Mouse (Mus musculus) liver, embryonic 12.5 days (tissue): ENCODE data around the gene Nkx6-2. TPM values are rescaled to one million over a fixed set of nuclear protein-coding genes. Genes with fewer than 3 reads are reported as not detected.

Source experiments
- ATAC-seq: fragments of 200-750 bp; cut with Nextera tagmentation; 2 replicates; pipeline ENCODE4 v1.8.0; 2017; ENCODE audit warnings: moderate number of reproducible peaks, mild to moderate bottlenecking, moderate library complexity
- H3K27ac ChIP-seq: fragments of 300-500 bp; sonication (generic); 2 replicates; pipeline ENCODE4 v1.5.1; 2016; ENCODE audit warnings: mild to moderate bottlenecking
- H3K27me3 ChIP-seq: fragments of 300-500 bp; sonication (generic); replicated peaks from 2 replicates; pipeline ENCODE4 v1.6.1; 2016; ENCODE audit warnings: mild to moderate bottlenecking, moderate library complexity
- H3K36me3 ChIP-seq: fragments of 300-500 bp; sonication (generic); 2 replicates; pipeline ENCODE4 v1.6.1; 2016; ENCODE audit warnings: mild to moderate bottlenecking, moderate library complexity
- H3K4me1 ChIP-seq: fragments of 300-500 bp; sonication (generic); 2 replicates; pipeline ENCODE4 v1.6.1; 2016
- H3K4me2 ChIP-seq: fragments of 300-500 bp; sonication (generic); 2 replicates; pipeline ENCODE4 v1.6.1; 2016; ENCODE audit warnings: mild to moderate bottlenecking, moderate library complexity
- H3K4me3 ChIP-seq: fragments of 300-500 bp; sonication (generic); 2 replicates; pipeline ENCODE4 v1.5.1; 2016; ENCODE audit warnings: mild to moderate bottlenecking, moderate library complexity
- H3K9ac ChIP-seq: fragments of 300-500 bp; sonication (generic); 2 replicates; pipeline ENCODE4 v1.6.1; 2016; ENCODE audit warnings: mild to moderate bottlenecking, moderate library complexity
- H3K9me3 ChIP-seq: fragments of 300-500 bp; sonication (generic); replicated peaks from 2 replicates; pipeline ENCODE4 v1.6.1; 2016; ENCODE audit warnings: mild to moderate bottlenecking, moderate library complexity
- WGBS: fragments of 180-500 bp; shearing (Covaris S2); methylation state at CpG from one replicate; pipeline ENCODE4 v1.1.7; 2016; ENCODE audit not compliant: insufficient replicate concordance; 5-methylcytosine and 5-hydroxymethylcytosine counted together
- polyA plus RNA-seq: library from polyadenylated mRNA; unstranded; fragments of >200 nt; fragmentation: Nextera tagmentation; extraction: Ambion mirVana; gene quantifications from 2 replicates; pipeline ENCODE4 v1.2.1, GENCODE M21; 2016

Nkx6-2 gene
- polyA plus RNA-seq, 1 experiment from 2014 or later, result 0.43 TPM

GRCm38 (mm10) chr7:139538541-139538940 is 44.1 kb downstream of the Nkx6-2 start:
- Histone ChIP-seq H3K36me3 (no peaks in the 10 kb centered on the region), H3K9ac (no peak overlapping the region), H3K27ac (no peak overlapping the region), H3K27me3 (no peaks in the 10 kb centered on the region), H3K4me3 (no peak overlapping the region), H3K9me3 (no peaks in the 10 kb centered on the region), H3K4me2 (no peak overlapping the region), H3K4me1 (no peaks in the 10 kb centered on the region)
- 68% methylated on average over 2 of the region's 2 CpGs for WGBS
- no peak for ATAC-seq

DNA sequence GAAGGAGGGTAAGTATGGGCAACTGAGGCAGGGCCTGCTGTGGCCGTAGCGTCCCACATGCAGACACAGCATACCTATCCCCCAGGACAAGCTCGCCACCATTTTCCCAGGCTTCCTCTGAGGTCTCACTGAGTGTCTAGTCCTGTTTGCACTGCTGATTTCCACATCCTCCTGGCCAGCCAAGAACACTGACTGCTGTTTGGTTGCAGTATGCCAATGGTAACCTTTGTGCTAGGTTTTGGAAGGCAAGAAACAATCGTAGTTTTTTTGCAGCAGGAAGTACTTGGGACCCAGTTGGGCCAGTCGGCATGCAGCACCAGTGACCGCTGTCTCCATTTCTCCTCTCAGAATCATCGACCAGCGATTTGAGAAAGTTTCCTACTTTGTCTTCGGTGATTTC is 44.8 kb downstream of the Nkx6-2 start:
- no peak for ATAC-seq
- no peak overlapping the region for H3K4me3 ChIP-seq
- H3K9ac ChIP-seq, result no peak overlapping the region
- no peaks in the 10 kb centered on the region for H3K9me3 ChIP-seq
- no peaks in the 10 kb centered on the region for H3K27me3 ChIP-seq
- no peaks in the 10 kb centered on the region for H3K36me3 ChIP-seq
- WGBS, result 81% methylated on average over 9 of the region's 9 CpGs
- no peaks in the 10 kb centered on the region for H3K4me1 ChIP-seq
- H3K4me2 ChIP-seq, result no peak overlapping the region
- no peak overlapping the region for H3K27ac ChIP-seq

GRCm38 (mm10) chr7:139536831-139537230 is 45.8 kb downstream of the Nkx6-2 start:
- Histone ChIP-seq H3K9me3 (no peaks in the 10 kb centered on the region), H3K4me1 (no peaks in the 10 kb centered on the region), H3K27ac (no peak overlapping the region), H3K27me3 (no peaks in the 10 kb centered on the region), H3K4me3 (no peak overlapping the region), H3K9ac (no peak overlapping the region), H3K4me2 (no peak overlapping the region), H3K36me3 (no peaks in the 10 kb centered on the region)
- no peak for ATAC-seq
- WGBS, result 87% methylated on average over 2 of the region's 2 CpGs

GRCm38 (mm10) chr7:139536331-139536730 is 46.3 kb downstream of the Nkx6-2 start:
- no peak overlapping the region for H3K9ac ChIP-seq
- H3K4me2 ChIP-seq, result no peak overlapping the region
- H3K27me3 ChIP-seq, result no peaks in the 10 kb centered on the region
- H3K9me3 ChIP-seq, result no peaks in the 10 kb centered on the region
- no peaks in the 10 kb centered on the region for H3K4me1 ChIP-seq
- no peak for ATAC-seq
- 73% methylated on average over 5 of the region's 5 CpGs for WGBS
- H3K27ac ChIP-seq, result no peak overlapping the region
- H3K4me3 ChIP-seq, result no peak overlapping the region
- no peaks in the 10 kb centered on the region for H3K36me3 ChIP-seq

DNA sequence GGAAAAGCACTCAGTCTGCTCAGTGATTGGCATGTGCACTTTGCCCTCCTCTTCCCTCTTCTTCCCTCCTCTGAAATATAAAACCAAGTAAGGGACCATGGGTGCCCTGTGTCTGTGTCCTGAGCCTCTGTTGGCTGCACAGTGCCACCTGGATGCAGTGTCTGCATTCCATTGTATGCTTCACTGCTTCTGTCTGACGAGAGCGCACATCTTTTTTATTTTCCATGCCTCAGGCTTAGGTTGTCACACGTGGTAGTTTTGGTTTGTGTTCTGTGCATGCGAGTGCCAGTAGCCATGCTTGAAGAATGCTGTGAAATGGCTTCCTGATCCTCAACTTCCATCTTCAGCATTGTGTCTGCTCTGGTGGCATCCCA is 51.2 kb downstream of the Nkx6-2 start:
- ATAC-seq, result no peak
- Histone ChIP-seq H3K27me3 (no peaks in the 10 kb centered on the region), H3K9me3 (no peaks in the 10 kb centered on the region), H3K4me2 (no peak overlapping the region), H3K27ac (no peak overlapping the region), H3K4me3 (no peak overlapping the region), H3K9ac (no peak overlapping the region), H3K4me1 (no peaks in the 10 kb centered on the region), H3K36me3 (no peaks in the 10 kb centered on the region)
- WGBS, result 67% methylated on average over 4 of the region's 4 CpGs

- Histone ChIP-seq H3K9ac (no peak overlapping the region), H3K4me3 (no peak overlapping the region), H3K27ac (no peak overlapping the region), H3K36me3 (0 out of 2 replicates have a peak, but pooled peaks cover under 1% of the 10 kb centered on the region), H3K4me1 (no peaks in the 10 kb centered on the region), H3K9me3 (no peaks in the 10 kb centered on the region), H3K4me2 (no peak overlapping the region), H3K27me3 (no peaks in the 10 kb centered on the region)
- no peak for ATAC-seq
- WGBS, result 75% methylated on average over 16 of the region's 16 CpGs
These were observed 51.8 kb downstream of the Nkx6-2 start for GRCm38 (mm10) chr7:139530591-139531427.

Other genes with a start within 250 kb of the Nkx6-2 start
- 10.1 and 11.0 TPM in 2 replicates for gene Inpp5a, start 193.7 kb downstream of the Nkx6-2 start, polyA plus RNA-seq
- gene Cfap46, start 101.0 kb upstream of the Nkx6-2 start, polyA plus RNA-seq, result not detected in 2 replicates